12 mouse cellular contexts compared by ENCODE assay signal in genomic region chr5:113672456-113672855, GRCm38 (mm10). TPM values are rescaled to one million over a fixed set of nuclear protein-coding genes. Genes with fewer than 3 reads are reported as not detected.
DNase-seq lines count a peak whose midpoint lies in the region; ATAC-seq lines count a peak whose summit lies in the region.
"Had no signal": no experiment of that assay in that cellular context is flagged by ENCODE, and none has a peak within 500 bp of the region (broad histone marks: within the 10 kb centered on the region; RNA-seq: fewer than 3 reads in every experiment).

No protein-coding gene starts in this region.

- no peaks in the 10 kb centered on the region for H3K9me3 ChIP-seq in kidney, embryonic 14.5 days (ENCODE audit: control insufficient read depth, low read length)
- H3K9me3 ChIP-seq in midbrain, embryonic 15.5 days, result no peaks in the 10 kb centered on the region
- H3K9me3 ChIP-seq: neural tube, embryonic 12.5 days had no signal

- no peak for ATAC-seq in kidney, embryonic 14.5 days (ENCODE audit: low FRiP score, low TSS enrichment)
- ATAC-seq in midbrain, embryonic 15.5 days (replicated peaks), result no peak

- H3K9ac ChIP-seq in kidney, embryonic 14.5 days (ENCODE audit: low read depth, low read length), result no peak overlapping the region
- H3K9ac ChIP-seq in midbrain, embryonic 15.5 days, result no peak overlapping the region
- H3K9ac ChIP-seq: neural tube, embryonic 12.5 days had no signal

- H3K27me3 ChIP-seq in kidney, embryonic 14.5 days (ENCODE audit: control insufficient read depth, insufficient read depth, low read length), result no peaks in the 10 kb centered on the region
- H3K27me3 ChIP-seq in midbrain, embryonic 15.5 days (replicated peaks), result no peaks in the 10 kb centered on the region
- H3K27me3 ChIP-seq: neural tube, embryonic 12.5 days had no signal

- 0 out of 2 replicates have a peak, but pooled peaks cover 4% of the 10 kb centered on the region for H3K4me1 ChIP-seq in kidney, embryonic 14.5 days (ENCODE audit: control insufficient read depth, insufficient read depth, low read length)
- no peaks in the 10 kb centered on the region for H3K4me1 ChIP-seq in midbrain, embryonic 15.5 days
- H3K4me1 ChIP-seq: neural tube, embryonic 12.5 days had no signal

- no peaks in the 10 kb centered on the region for H3K79me2 ChIP-seq in macrophage (ENCODE audit: inconsistent target)

- H3K27ac ChIP-seq in kidney, embryonic 14.5 days (ENCODE audit: low read depth, low read length), result no peak overlapping the region
- H3K27ac ChIP-seq in macrophage, result peak overlapping the region; percentile 77
- H3K27ac ChIP-seq in midbrain, embryonic 15.5 days, result no peak overlapping the region
- H3K27ac ChIP-seq: neural tube, embryonic 12.5 days had no signal

- DNase-seq in kidney, adult 18-20 months, result peak; percentile 7
- peak; percentile 40 for DNase-seq in adrenal gland, postnatal 14 days
- peak; percentile 54 for DNase-seq in heart, postnatal 10 days
- DNase-seq in layer of hippocampus, adult 9-10 months (ENCODE audit: low spot score), result no peak
- DNase-seq in yolk sac, embryonic 10.5 days (ENCODE audit: low spot score), result no peak

- 78% methylated on average over 7 of the region's 7 CpGs for WGBS in kidney, embryonic 14.5 days
- WGBS in macrophage (ENCODE audit: missing documents), result 1% methylated on average over 7 of the region's 7 CpGs
- WGBS in midbrain, embryonic 15.5 days, result 89% methylated on average over 7 of the region's 7 CpGs

- H3K4me2 ChIP-seq in kidney, embryonic 14.5 days (replicated peaks; ENCODE audit: low read depth, low read length), result no peak overlapping the region
- H3K4me2 ChIP-seq in midbrain, embryonic 15.5 days, result no peak overlapping the region
- H3K4me2 ChIP-seq: neural tube, embryonic 12.5 days had no signal

- H3K36me3 ChIP-seq in kidney, embryonic 14.5 days (ENCODE audit: control insufficient read depth, insufficient read depth, low read length), result no peaks in the 10 kb centered on the region
- H3K36me3 ChIP-seq in macrophage (ENCODE audit: inconsistent target), result no peaks in the 10 kb centered on the region
- H3K36me3 ChIP-seq in midbrain, embryonic 15.5 days (replicated peaks), result no peaks in the 10 kb centered on the region
- H3K36me3 ChIP-seq: neural tube, embryonic 12.5 days had no signal

- no peak overlapping the region for H3K4me3 ChIP-seq in kidney, embryonic 14.5 days (ENCODE audit: low read length)
- H3K4me3 ChIP-seq in macrophage (ENCODE audit: inconsistent target), result no peak overlapping the region
- H3K4me3 ChIP-seq in midbrain, embryonic 15.5 days, result no peak overlapping the region
- H3K4me3 ChIP-seq: neural tube, embryonic 12.5 days had no signal

- intact Hi-C loops in heart, postnatal 10 days (cut with DNase I), result no loop called here

RNA-seq across cellular contexts. Expression of gene Cmklr1, which starts 22.2 kb away (rescaled TPM):
- 3.6 and 4.9 TPM in 2 replicates for polyA plus RNA-seq in kidney, embryonic 14.5 days (2014; fragmentation: Nextera tagmentation; extraction: Ambion mirVana)
- 10.6 and 11.3 TPM in 2 replicates for total RNA-seq in adrenal gland, postnatal 14 days (2021)
- total RNA-seq in heart, postnatal 10 days (2021), result 10 to 100 TPM; 20.8 to 22.5 TPM
- 10 to 100 TPM in 21 of 26 experiments, 1 to 10 TPM in 5; 4.5 to 37.0 (median 21.6) TPM for total RNA-seq in macrophage (2018; cell fraction: chromatin; rRNA removed)
- 100 to 1,000 TPM in 1 of 26 experiments, 10 to 100 TPM in 25; 26.0 to 111 (median 60.2) TPM for total RNA-seq in macrophage (2018; cell fraction: cytosol; rRNA removed)
- total RNA-seq in macrophage (2018; cell fraction: nucleus; rRNA removed), result 100 to 1,000 TPM in 1 of 26 experiments, 10 to 100 TPM in 25; 14.9 to 102 (median 53.2) TPM
- polyA plus RNA-seq in macrophage (2018), result 26.6 to 82.0 TPM (median 61.8 TPM) in 3 replicates
- polyA plus RNA-seq in midbrain, embryonic 15.5 days (2015; fragmentation: Nextera tagmentation; extraction: Ambion mirVana), result 2.0 and 2.8 TPM in 2 replicates
- total RNA-seq: MEL had no signal

RNA-seq across cellular contexts. Expression of gene 1700069L16Rik, which starts 52.1 kb away (rescaled TPM):
- polyA plus RNA-seq in kidney, embryonic 14.5 days (2014; fragmentation: Nextera tagmentation; extraction: Ambion mirVana), result not detected in 2 replicates
- not detected in 2 replicates for total RNA-seq in adrenal gland, postnatal 14 days (2021)
- not detected for total RNA-seq in heart, postnatal 10 days (2021)
- not detected for total RNA-seq in macrophage (2018; cell fraction: chromatin; rRNA removed)
- total RNA-seq in macrophage (2018; cell fraction: cytosol; rRNA removed), result not detected
- not detected for total RNA-seq in macrophage (2018; cell fraction: nucleus; rRNA removed)
- polyA plus RNA-seq in macrophage (2018), result not detected in 3 replicates
- polyA plus RNA-seq in midbrain, embryonic 15.5 days (2015; fragmentation: Nextera tagmentation; extraction: Ambion mirVana), result not detected in 2 replicates
- total RNA-seq: MEL had no signal
- polyA plus RNA-seq: embryonic facial prominence, embryonic 11.5 days; large intestine, adult 2 months; neural tube, embryonic 12.5 days had no signal

Comparison
In these comparisons a context has a peak if more than half of its experiments do, and no peak if none do; other contexts are left out.
1. DNase-seq: peak in kidney, adult 18-20 months (single experiment), adrenal gland, postnatal 14 days (single experiment) and heart, postnatal 10 days (2 of 2); none in layer of hippocampus, adult 9-10 months (single experiment) and yolk sac, embryonic 10.5 days (single experiment).